Mouse (Mus musculus) myocyte (in vitro differentiated cells): ENCODE measurements around the gene Fggy. TPM values are rescaled to one million over a fixed set of nuclear protein-coding genes. Genes with fewer than 3 reads are reported as not detected.

ENCODE experiments used
- H3K27me3 ChIP-seq: one replicate; pipeline ENCODE4 v1.6.1; 2011; ENCODE audit not compliant: control insufficient read depth, insufficient read depth, insufficient read length
- H3K36me3 ChIP-seq: one replicate; pipeline ENCODE4 v1.6.1; 2011; ENCODE audit not compliant: control insufficient read depth, insufficient read depth
- H3K4me2 ChIP-seq: one replicate; pipeline ENCODE4 v1.6.1; 2011; ENCODE audit warnings: low read depth, control low read depth
- H3K4me3 ChIP-seq: one replicate; pipeline ENCODE4 v1.5.1; 2011; ENCODE audit warnings: mild to moderate bottlenecking, control low read depth, moderate library complexity
- H3K79me2 ChIP-seq: one replicate; pipeline ENCODE4 v1.6.1; 2011; ENCODE audit not compliant: control insufficient read depth, insufficient read depth
- H3ac ChIP-seq: one replicate; pipeline ENCODE4 v1.6.1; 2011; ENCODE audit not compliant: control insufficient read depth, insufficient read length
- CEBPB ChIP-seq: IDR thresholded peaks from 2 replicates; pipeline ENCODE4 v1.6.1; 2011; ENCODE audit warnings: mild to moderate bottlenecking, moderate library complexity; ENCODE audit not compliant: poor library complexity, insufficient read depth, severe bottlenecking
- MAX ChIP-seq: IDR thresholded peaks from one replicate; pipeline ENCODE4 v1.6.1; 2011; ENCODE audit warnings: low read depth, mild to moderate bottlenecking, control low read depth
- MYOD1 ChIP-seq, 3 experiments: IDR thresholded peaks; one replicate each; pipeline ENCODE4 v1.6.1; 2011; ENCODE audit warnings: control low read depth in 2 of 3, low read depth in 2 of 3, mild to moderate bottlenecking in 2 of 3, moderate library complexity in 1 of 3; ENCODE audit not compliant: insufficient read length in 2 of 3, control insufficient read depth in 1 of 3
- MYOG ChIP-seq, 3 experiments: IDR thresholded peaks; one replicate each; pipeline ENCODE4 v1.6.1; 2011; ENCODE audit warnings: control low read depth in 2 of 3, low read depth in 2 of 3, mild to moderate bottlenecking in 2 of 3; ENCODE audit not compliant: insufficient read length in 2 of 3, control insufficient read depth in 1 of 3, insufficient read depth in 1 of 3
- POLR2AphosphoS2 ChIP-seq: IDR thresholded peaks from one replicate; pipeline ENCODE4 v1.6.1; 2011; ENCODE audit warnings: low read depth, control low read depth; ENCODE audit not compliant: insufficient read length
- REST ChIP-seq: IDR thresholded peaks from one replicate; pipeline ENCODE4 v1.6.1; 2011; ENCODE audit warnings: mild to moderate bottlenecking, control low read depth, moderate library complexity; ENCODE audit not compliant: insufficient read depth, insufficient read length
- SRF ChIP-seq: IDR thresholded peaks from one replicate; pipeline ENCODE4 v1.6.1; 2011; ENCODE audit warnings: low read depth; ENCODE audit not compliant: control insufficient read depth, insufficient read length
- TCF3 ChIP-seq: IDR thresholded peaks from one replicate; pipeline ENCODE4 v1.6.1; 2011; ENCODE audit warnings: low read depth, control low read depth; ENCODE audit not compliant: insufficient read length
- USF1 ChIP-seq: IDR thresholded peaks from one replicate; pipeline ENCODE4 v1.6.1; 2011; ENCODE audit warnings: low read depth, mild to moderate bottlenecking, control low read depth, moderate library complexity
- polyA plus RNA-seq: library from polyadenylated mRNA; unstranded; fragments of >200 nt; fragmentation: generic; extraction: Trizol; gene quantifications from one replicate; pipeline ENCODE4 v1.2.1, GENCODE M21; 2012; ENCODE audit warnings: missing spikeins

Fggy gene
- polyA plus RNA-seq, 1 experiment: 12.7 TPM

DNA sequence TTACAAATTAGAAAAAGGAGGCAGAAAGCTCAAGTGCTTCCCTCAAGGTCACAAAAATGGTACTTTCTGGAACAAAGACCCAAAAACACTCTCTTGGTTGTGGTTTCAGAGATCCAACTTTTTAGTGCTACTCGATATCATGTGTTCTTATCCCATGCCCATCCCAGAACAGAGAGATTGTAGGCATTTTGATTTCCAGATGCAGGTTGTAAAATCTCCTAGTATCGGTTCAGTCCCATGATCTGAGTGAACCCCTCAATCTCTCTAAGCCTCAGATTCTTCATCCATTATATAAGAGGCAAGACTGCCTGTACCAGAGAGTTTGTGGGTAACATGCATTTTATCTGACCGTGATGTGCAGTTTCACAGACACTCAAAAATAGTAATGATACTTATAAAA lies 214.2 kb downstream of the Fggy start:
- no peak overlapping the region for H3ac ChIP-seq
- no peaks in the 10 kb centered on the region for H3K79me2 ChIP-seq
- TF ChIP-seq REST (no peak), MYOG (IDR thresholded peaks at IDR 0.05; ENCODE audit: control insufficient read depth in 1 of 3, insufficient read depth in 1 of 3, insufficient read length in 2 of 3, low read depth in 2 of 3) (no peak), SRF (no peak), MAX (no peak), MYOD1 (IDR thresholded peaks at IDR 0.05; ENCODE audit: control insufficient read depth in 1 of 3, insufficient read length in 2 of 3, low read depth in 2 of 3) (no peak), TCF3 (no peak)
- no peak overlapping the region for H3K4me3 ChIP-seq
- no peak overlapping the region for H3K4me2 ChIP-seq
- H3K27me3 ChIP-seq: no peaks in the 10 kb centered on the region
- no peaks in the 10 kb centered on the region for H3K36me3 ChIP-seq

DNA sequence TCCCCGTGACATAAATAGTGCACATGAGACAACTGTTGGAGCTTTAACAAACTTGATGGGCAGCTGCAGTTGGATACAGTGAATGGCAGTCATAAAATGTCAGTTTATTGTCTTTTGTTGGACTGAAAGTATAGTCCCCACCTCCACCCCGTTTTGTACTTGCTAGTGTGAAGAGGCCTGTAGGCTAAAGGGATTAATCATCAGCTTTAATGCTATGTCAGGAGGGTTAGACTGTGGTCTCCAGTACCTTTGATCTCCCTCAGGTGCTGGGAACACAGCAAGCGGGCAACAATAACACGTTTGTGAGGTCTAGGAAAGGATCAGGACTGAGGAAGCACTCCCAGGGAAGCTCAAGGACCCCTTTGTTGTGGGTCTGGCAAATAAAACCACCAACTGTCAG lies 214.6 kb downstream of the Fggy start:
- no peak overlapping the region for H3K4me3 ChIP-seq
- no peak overlapping the region for H3ac ChIP-seq
- no peaks in the 10 kb centered on the region for H3K27me3 ChIP-seq
- H3K36me3 ChIP-seq: no peaks in the 10 kb centered on the region
- no peak for TF ChIP-seq REST
- peak in 1 of 3 experiments; percentile 52 for TF ChIP-seq MYOG (IDR thresholded peaks at IDR 0.05; ENCODE audit: control insufficient read depth in 1 of 3, insufficient read depth in 1 of 3, insufficient read length in 2 of 3, low read depth in 2 of 3)
- TF ChIP-seq TCF3: no peak
- H3K4me2 ChIP-seq: no peak overlapping the region
- no peaks in the 10 kb centered on the region for H3K79me2 ChIP-seq

DNA sequence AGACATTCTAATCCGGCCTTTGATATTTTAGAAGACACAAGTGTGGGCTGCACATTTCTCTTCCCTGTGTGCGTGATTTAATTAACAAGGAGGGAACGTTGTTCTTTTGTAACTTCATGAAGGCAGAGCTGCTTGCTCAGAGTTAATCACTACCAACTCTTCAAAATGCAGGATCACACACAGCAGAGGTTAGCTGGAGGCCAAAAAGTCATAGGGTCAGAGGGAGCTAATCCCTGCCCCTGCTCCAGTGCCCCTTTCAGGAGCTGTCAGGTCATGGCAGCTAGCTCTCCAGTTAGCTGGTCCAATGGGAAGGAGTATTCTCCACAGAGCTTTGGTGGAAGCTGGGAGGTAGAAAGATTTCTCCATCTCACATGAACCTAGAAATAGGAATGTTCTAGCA lies 215.4 kb downstream of the Fggy start:
- Histone ChIP-seq H3K4me2 (no peak overlapping the region), H3K4me3 (no peak overlapping the region), H3K36me3 (no peaks in the 10 kb centered on the region), H3K79me2 (no peaks in the 10 kb centered on the region), H3ac (no peak overlapping the region), H3K27me3 (no peaks in the 10 kb centered on the region)
- TF ChIP-seq MYOG (IDR thresholded peaks at IDR 0.05; ENCODE audit: control insufficient read depth in 1 of 3, insufficient read depth in 1 of 3, insufficient read length in 2 of 3, low read depth in 2 of 3) (no peak), TCF3 (no peak), USF1 (no peak), MYOD1 (IDR thresholded peaks at IDR 0.05; ENCODE audit: control insufficient read depth in 1 of 3, insufficient read length in 2 of 3, low read depth in 2 of 3) (no peak), POLR2AphosphoS2 (no peak), REST (no peak), SRF (no peak), MAX (no peak), CEBPB (no peak)

DNA sequence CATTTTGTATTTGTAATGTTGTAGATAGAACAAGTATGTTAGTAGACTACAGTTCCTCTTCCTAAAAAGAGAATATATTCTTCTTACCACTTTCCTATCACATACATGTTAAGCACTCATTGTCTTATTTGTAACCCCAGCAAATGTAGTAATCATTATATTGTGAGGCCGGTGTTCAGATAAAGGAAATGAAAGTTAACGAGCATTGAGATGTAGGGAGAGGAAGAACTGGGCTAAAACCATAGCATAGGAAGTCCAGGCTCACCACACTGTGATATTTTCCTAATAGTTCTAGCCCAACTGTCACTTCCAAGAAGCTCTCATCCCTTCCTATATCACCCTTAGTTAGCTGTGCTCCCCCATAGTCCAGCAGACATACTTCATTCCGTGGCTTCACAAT lies 218.3 kb downstream of the Fggy start:
- Histone ChIP-seq H3K4me2 (no peak overlapping the region), H3K36me3 (no peaks in the 10 kb centered on the region), H3K27me3 (no peaks in the 10 kb centered on the region), H3K79me2 (no peaks in the 10 kb centered on the region), H3K4me3 (no peak overlapping the region), H3ac (no peak overlapping the region)
- TF ChIP-seq MYOD1 (IDR thresholded peaks at IDR 0.05; ENCODE audit: control insufficient read depth in 1 of 3, insufficient read length in 2 of 3, low read depth in 2 of 3): no peak
- no peak for TF ChIP-seq REST
- no peak for TF ChIP-seq MYOG (IDR thresholded peaks at IDR 0.05; ENCODE audit: control insufficient read depth in 1 of 3, insufficient read depth in 1 of 3, insufficient read length in 2 of 3, low read depth in 2 of 3)
- TF ChIP-seq TCF3: no peak
- TF ChIP-seq SRF: no peak

DNA sequence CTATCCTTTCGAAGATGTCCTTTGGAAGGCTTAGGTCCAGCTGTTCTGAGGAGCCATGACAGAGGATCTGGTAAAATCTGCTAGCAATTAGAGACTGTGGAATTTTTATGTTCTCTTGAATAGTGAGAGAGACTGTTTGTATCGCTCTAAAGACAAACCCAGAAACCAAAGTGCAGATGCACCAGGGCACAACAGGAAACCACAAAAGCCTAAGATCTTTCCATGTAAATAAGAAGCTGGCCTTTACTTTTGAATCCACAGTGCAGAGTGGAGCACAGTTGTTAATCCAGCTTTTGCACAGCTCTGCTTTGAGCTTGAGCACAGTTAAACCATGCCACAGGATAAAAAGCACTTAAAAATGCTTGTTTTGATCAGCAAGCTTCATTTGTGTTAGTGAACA lies 220.5 kb downstream of the Fggy start:
- TF ChIP-seq USF1 (no peak), MYOD1 (IDR thresholded peaks at IDR 0.05; ENCODE audit: control insufficient read depth in 1 of 3, insufficient read length in 2 of 3, low read depth in 2 of 3) (peak in 1 of 3 experiments; percentile 12)
- Histone ChIP-seq H3K27me3 (no peaks in the 10 kb centered on the region), H3K36me3 (no peaks in the 10 kb centered on the region), H3K4me2 (no peak overlapping the region), H3K4me3 (no peak overlapping the region), H3ac (no peak overlapping the region), H3K79me2 (no peaks in the 10 kb centered on the region)

DNA sequence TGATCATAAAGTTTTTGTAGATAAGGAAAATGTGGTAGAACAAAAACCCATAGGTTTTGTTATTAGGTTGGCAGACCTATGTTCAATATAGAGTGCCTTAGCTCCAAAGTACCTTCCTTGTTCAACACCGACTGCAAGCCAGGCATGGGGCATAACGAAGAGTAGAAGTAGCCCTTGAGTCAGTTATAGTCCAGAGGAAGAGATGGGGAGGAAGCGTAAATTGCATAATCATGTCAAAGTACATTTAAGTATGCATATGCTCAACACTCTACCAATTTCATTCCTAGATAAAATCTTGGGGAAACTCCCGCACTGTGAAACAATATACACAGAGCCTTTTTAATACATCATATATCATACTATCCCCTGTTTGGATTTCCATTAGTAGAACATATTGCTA lies 221.2 kb downstream of the Fggy start:
- H3K79me2 ChIP-seq: no peaks in the 10 kb centered on the region
- no peak for TF ChIP-seq CEBPB
- TF ChIP-seq MAX: no peak
- no peak overlapping the region for H3K4me2 ChIP-seq
- H3K36me3 ChIP-seq: no peaks in the 10 kb centered on the region
- H3ac ChIP-seq: no peak overlapping the region
- H3K4me3 ChIP-seq: no peak overlapping the region
- no peaks in the 10 kb centered on the region for H3K27me3 ChIP-seq
